Mouse (Mus musculus) lung, postnatal 0 days (tissue): Measurements from ENCODE around the gene Gng2.
"Not testable (repeated sequence)": the region's sequence is repeated elsewhere in the genome, so short reads cannot be mapped to it uniquely, and the experiment has no call there.

Experiments used
- CTCF ChIP-seq: IDR thresholded peaks from 2 replicates; pipeline ENCODE4 v1.5.1; 2016; ENCODE audit warnings: antibody characterized with exemption, mild to moderate bottlenecking
- EP300 ChIP-seq: IDR thresholded peaks from 2 replicates; pipeline ENCODE4 v1.6.1; 2016; ENCODE audit warnings: antibody characterized with exemption, mild to moderate bottlenecking, control low read depth

GRCm38 (mm10) chr14:19884431-19884830 is 93.0 kb downstream of the Gng2 start:
- TF ChIP-seq CTCF, EP300: not testable (repeated sequence)
